Mouse (Mus musculus): ENCODE results near the gene Spata7. TPM values are rescaled to one million over a fixed set of nuclear protein-coding genes. Genes with fewer than 3 reads are reported as not detected.
A peak's percentile ranks its signal among the peaks of the same experiment; 100 is the strongest.

The Spata7 gene
- 6.2 and 7.4 TPM in 2 replicates for polyA plus RNA-seq (2012; ENCODE audit: insufficient read depth, insufficient read length, missing spikeins)

GRCm38 (mm10) chr12:98627392-98628259 is at the start of gene Spata7:
Gene Spata7 (plus strand): TSS chr12:98628157.
- no peak within 1 kb of the TSS for H3K27ac ChIP-seq (ENCODE audit: insufficient read depth, low read depth, low read length)
- TF ChIP-seq POLR2A (IDR thresholded peaks at IDR 0.05; ENCODE audit: borderline replicate concordance, low read depth, low read length) (no peak), CTCF (IDR thresholded peaks at IDR 0.05; ENCODE audit: low read depth, low read length) (no peak)

GRCm38 (mm10) chr12:98585302-98585701 is 42.7 kb upstream of the Spata7 start:
- Histone ChIP-seq H3K4me3 (ENCODE audit: insufficient read depth, low read length) (no peak overlapping the region), H3K4me1 (ENCODE audit: control insufficient read depth, insufficient read depth, low read length) (peaks cover 3% of the 10 kb centered on the region; the same call in 1 of the 2 replicates), H3K27ac (ENCODE audit: insufficient read depth, low read depth, low read length) (no peak overlapping the region)
- no peak for TF ChIP-seq CTCF (IDR thresholded peaks at IDR 0.05; ENCODE audit: low read depth, low read length)
- no peak for TF ChIP-seq POLR2A (IDR thresholded peaks at IDR 0.05; ENCODE audit: borderline replicate concordance, low read depth, low read length)

More at GRCm38 (mm10) chr12:98627392-98628259, at the start of gene Spata7:
- H3K4me1 ChIP-seq (ENCODE audit: control insufficient read depth, insufficient read depth, low read length) = no peaks in the 10 kb centered on the region
- peak within 1 kb of the TSS; percentile 93 for H3K4me3 ChIP-seq (ENCODE audit: insufficient read depth, low read length)

- no peak for TF ChIP-seq POLR2A (IDR thresholded peaks at IDR 0.05; ENCODE audit: borderline replicate concordance, low read depth, low read length)
- no peak for TF ChIP-seq CTCF (IDR thresholded peaks at IDR 0.05; ENCODE audit: low read depth, low read length)
- Histone ChIP-seq H3K4me1 (ENCODE audit: control insufficient read depth, insufficient read depth, low read length) (peaks cover 3% of the 10 kb centered on the region; the same call in 1 of the 2 replicates), H3K27ac (ENCODE audit: insufficient read depth, low read depth, low read length) (no peak overlapping the region), H3K4me3 (ENCODE audit: insufficient read depth, low read length) (no peak overlapping the region)
These were observed 39.4 kb upstream of the Spata7 start for GRCm38 (mm10) chr12:98588573-98588972.

GRCm38 (mm10) chr12:98591016-98591415 is 36.9 kb upstream of the Spata7 start:
- Histone ChIP-seq H3K4me1 (ENCODE audit: control insufficient read depth, insufficient read depth, low read length) (peaks cover 4% of the 10 kb centered on the region), H3K27ac (ENCODE audit: insufficient read depth, low read depth, low read length) (no peak overlapping the region), H3K4me3 (ENCODE audit: insufficient read depth, low read length) (no peak overlapping the region)
- TF ChIP-seq CTCF (IDR thresholded peaks at IDR 0.05; ENCODE audit: low read depth, low read length) (no peak), POLR2A (IDR thresholded peaks at IDR 0.05; ENCODE audit: borderline replicate concordance, low read depth, low read length) (no peak)

GRCm38 (mm10) chr12:98600861-98601260 is 27.1 kb upstream of the Spata7 start:
- H3K4me1 ChIP-seq (ENCODE audit: control insufficient read depth, insufficient read depth, low read length) = peaks cover 17% of the 10 kb centered on the region
- H3K4me3 ChIP-seq (ENCODE audit: insufficient read depth, low read length) = no peak overlapping the region
- no peak for TF ChIP-seq POLR2A (IDR thresholded peaks at IDR 0.05; ENCODE audit: borderline replicate concordance, low read depth, low read length)
- TF ChIP-seq CTCF (IDR thresholded peaks at IDR 0.05; ENCODE audit: low read depth, low read length) = no peak
- no peak overlapping the region for H3K27ac ChIP-seq (ENCODE audit: insufficient read depth, low read depth, low read length)

GRCm38 (mm10) chr12:98602114-98602513 is 25.8 kb upstream of the Spata7 start:
- Histone ChIP-seq H3K27ac (ENCODE audit: insufficient read depth, low read depth, low read length) (no peak overlapping the region), H3K4me1 (ENCODE audit: control insufficient read depth, insufficient read depth, low read length) (peaks cover 26% of the 10 kb centered on the region), H3K4me3 (ENCODE audit: insufficient read depth, low read length) (no peak overlapping the region)
- no peak for TF ChIP-seq CTCF (IDR thresholded peaks at IDR 0.05; ENCODE audit: low read depth, low read length)
- TF ChIP-seq POLR2A (IDR thresholded peaks at IDR 0.05; ENCODE audit: borderline replicate concordance, low read depth, low read length) = no peak

- Histone ChIP-seq H3K4me1 (ENCODE audit: control insufficient read depth, insufficient read depth, low read length) (peaks cover 28% of the 10 kb centered on the region), H3K27ac (ENCODE audit: insufficient read depth, low read depth, low read length) (no peak overlapping the region), H3K4me3 (ENCODE audit: insufficient read depth, low read length) (no peak overlapping the region)
- TF ChIP-seq POLR2A (IDR thresholded peaks at IDR 0.05; ENCODE audit: borderline replicate concordance, low read depth, low read length) = no peak
- no peak for TF ChIP-seq CTCF (IDR thresholded peaks at IDR 0.05; ENCODE audit: low read depth, low read length)
These were observed 22.7 kb upstream of the Spata7 start for GRCm38 (mm10) chr12:98605264-98605663.

GRCm38 (mm10) chr12:98606595-98607290 is 21.2 kb upstream of the Spata7 start:
- no peak for TF ChIP-seq CTCF (IDR thresholded peaks at IDR 0.05; ENCODE audit: low read depth, low read length)
- no peak for TF ChIP-seq POLR2A (IDR thresholded peaks at IDR 0.05; ENCODE audit: borderline replicate concordance, low read depth, low read length)
- Histone ChIP-seq H3K4me1 (ENCODE audit: control insufficient read depth, insufficient read depth, low read length) (peaks cover 14% of the 10 kb centered on the region), H3K4me3 (ENCODE audit: insufficient read depth, low read length) (peak overlapping the region; percentile 15; the same call in 1 of the 2 replicates), H3K27ac (ENCODE audit: insufficient read depth, low read depth, low read length) (peak overlapping the region; percentile 67)

GRCm38 (mm10) chr12:98610341-98610740 is 17.6 kb upstream of the Spata7 start:
- TF ChIP-seq CTCF (IDR thresholded peaks at IDR 0.05; ENCODE audit: low read depth, low read length) (no peak), POLR2A (IDR thresholded peaks at IDR 0.05; ENCODE audit: borderline replicate concordance, low read depth, low read length) (no peak)
- Histone ChIP-seq H3K4me1 (ENCODE audit: control insufficient read depth, insufficient read depth, low read length) (peaks cover 12% of the 10 kb centered on the region), H3K4me3 (ENCODE audit: insufficient read depth, low read length) (no peak overlapping the region), H3K27ac (ENCODE audit: insufficient read depth, low read depth, low read length) (no peak overlapping the region)
